Mouse (Mus musculus) activated CD4-positive, CD25-positive, alpha-beta regulatory T cell, adult 9 weeks (primary cell): ENCODE data around the gene Fam84b. TPM values are rescaled to one million over a fixed set of nuclear protein-coding genes. Genes with fewer than 3 reads are reported as not detected.

Source experiments
- polyA plus RNA-seq: library from polyadenylated mRNA; unstranded; fragments of 100-300 nt; shearing (Covaris generic); gene quantifications from one replicate; pipeline ENCODE4 v1.2.1, GENCODE M21; 2017

Fam84b gene
- polyA plus RNA-seq: 5.6 TPM

GRCm38 (mm10) chr15:60853231-60853999 lies at the start of gene Fam84b:
Fam84b (minus strand) TSS chr15:60853778.

Other genes with a start within 250 kb of the Fam84b start
- not detected for gene A1bg, start 69.2 kb upstream of the Fam84b start, polyA plus RNA-seq